Mouse (Mus musculus) limb, embryonic 13.5 days (tissue): ENCODE data around the gene Adcy6. TPM values are rescaled to one million over a fixed set of nuclear protein-coding genes. Genes with fewer than 3 reads are reported as not detected.

Experiments used
- ATAC-seq: fragments of 200-750 bp; cut with Nextera tagmentation; 2 replicates; pipeline ENCODE4 v1.8.0; 2017; ENCODE audit warnings: low read depth, moderate number of reproducible peaks, moderate TSS enrichment; ENCODE audit not compliant: low FRiP score
- H3K27ac ChIP-seq: fragments of 300-500 bp; sonication (generic); 2 replicates; pipeline ENCODE4 v1.5.1; 2015; ENCODE audit warnings: inconsistent platforms, mild to moderate bottlenecking, moderate library complexity
- H3K27me3 ChIP-seq: fragments of 300-500 bp; sonication (generic); 2 replicates; pipeline ENCODE4 v1.6.1; 2015; ENCODE audit warnings: mild to moderate bottlenecking, inconsistent platforms
- H3K36me3 ChIP-seq: fragments of 300-500 bp; sonication (generic); 2 replicates; pipeline ENCODE4 v1.6.1; 2015; ENCODE audit warnings: inconsistent platforms, mild to moderate bottlenecking, moderate library complexity
- H3K4me1 ChIP-seq: fragments of 300-500 bp; sonication (generic); 2 replicates; pipeline ENCODE4 v1.6.1; 2015; ENCODE audit warnings: inconsistent platforms
- H3K4me2 ChIP-seq: fragments of 300-500 bp; sonication (generic); replicated peaks from 2 replicates; pipeline ENCODE4 v1.6.1; 2015; ENCODE audit warnings: inconsistent platforms, mild to moderate bottlenecking, moderate library complexity
- H3K4me3 ChIP-seq: fragments of 300-500 bp; sonication (generic); 2 replicates; pipeline ENCODE4 v1.5.1; 2015; ENCODE audit warnings: moderate library complexity, mild to moderate bottlenecking, inconsistent platforms
- H3K9ac ChIP-seq: fragments of 300-500 bp; sonication (generic); 2 replicates; pipeline ENCODE4 v1.6.1; 2015; ENCODE audit warnings: mild to moderate bottlenecking, inconsistent platforms
- H3K9me3 ChIP-seq: fragments of 300-500 bp; sonication (generic); 2 replicates; pipeline ENCODE4 v1.6.1; 2016; ENCODE audit warnings: inconsistent platforms
- WGBS: fragments of 180-500 bp; shearing (Covaris S2); methylation state at CpG from one replicate; pipeline ENCODE4 v1.1.7; 2015; 5-methylcytosine and 5-hydroxymethylcytosine counted together
- polyA plus RNA-seq: library from polyadenylated mRNA; unstranded; fragments of >200 nt; fragmentation: Nextera tagmentation; extraction: Ambion mirVana; gene quantifications from 2 replicates; pipeline ENCODE4 v1.2.1, GENCODE M21; 2015

Adcy6 gene
- polyA plus RNA-seq, 1 experiment from 2014 or later: 17.1 TPM

DNA sequence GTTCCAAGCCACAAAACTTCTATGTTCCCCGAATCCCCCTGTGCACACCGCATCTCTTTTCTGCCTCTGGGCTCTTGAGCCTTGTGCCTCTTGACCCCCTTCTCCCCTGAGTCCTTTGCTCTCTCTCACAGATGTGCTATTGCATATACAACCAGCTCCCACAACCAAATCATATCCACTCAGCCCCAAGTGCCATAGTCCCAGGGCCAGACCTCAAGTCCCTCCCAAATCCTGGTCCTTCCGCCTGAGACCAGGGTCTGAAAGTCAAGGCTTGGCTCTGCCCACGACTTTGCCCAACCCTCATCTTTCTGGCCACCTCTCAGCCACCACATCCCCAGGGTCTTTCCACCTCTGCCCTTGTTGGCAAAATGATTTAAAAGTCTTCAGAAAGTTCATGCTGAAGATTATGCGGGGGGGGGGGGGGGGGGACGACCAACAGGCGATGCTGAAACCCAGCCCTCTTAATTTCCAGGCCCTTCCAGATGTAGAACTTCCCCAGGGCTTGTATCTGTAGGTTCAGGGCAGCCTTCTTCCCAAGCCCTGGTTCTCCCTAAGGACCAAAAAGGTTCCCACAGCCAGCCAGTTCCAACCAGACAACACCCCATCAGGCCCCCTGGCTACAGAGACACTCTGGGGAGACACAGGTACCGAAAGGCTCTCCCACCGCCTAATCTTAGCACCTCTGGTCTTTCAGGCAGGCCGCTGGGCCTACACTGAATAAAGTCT lies 1.7 kb downstream of the Adcy6 start:
- H3K4me3 ChIP-seq: peak overlapping the region; percentile 79
- no peaks in the 10 kb centered on the region for H3K27me3 ChIP-seq
- H3K4me1 ChIP-seq: peaks cover 36% of the 10 kb centered on the region
- 20% methylated on average over 8 of the region's 10 CpGs for WGBS
- peak overlapping the region; percentile 90 for H3K9ac ChIP-seq
- H3K27ac ChIP-seq: peak overlapping the region; percentile 93
- H3K9me3 ChIP-seq: no peaks in the 10 kb centered on the region
- peaks cover 27% of the 10 kb centered on the region for H3K36me3 ChIP-seq
- peak overlapping the region; percentile 87 for H3K4me2 ChIP-seq
- no peak for ATAC-seq

DNA sequence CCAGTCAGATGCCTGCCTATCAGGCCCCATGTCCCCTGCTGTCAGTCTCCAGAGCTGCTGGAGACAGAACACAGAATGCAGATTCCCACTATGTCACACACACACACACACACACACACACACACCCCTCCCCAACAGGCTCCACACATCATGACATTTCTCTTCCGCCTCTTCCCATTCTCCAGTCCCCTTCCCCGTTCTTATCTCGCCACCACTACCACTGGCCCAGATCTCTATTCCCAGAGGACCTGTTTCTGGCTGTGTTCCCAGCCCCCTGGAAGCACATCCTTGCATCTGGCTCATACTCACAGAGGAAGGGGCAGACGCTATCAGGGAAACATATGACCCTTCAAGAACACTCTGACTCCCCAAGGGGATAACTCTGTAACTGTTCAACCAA lies 2.3 kb downstream of the Adcy6 start:
- peaks cover 34% of the 10 kb centered on the region for H3K36me3 ChIP-seq
- H3K27ac ChIP-seq: peak overlapping the region; percentile 33; the same call in 1 of the 2 replicates
- H3K4me3 ChIP-seq: peak overlapping the region; percentile 79
- WGBS: 39% methylated on average over 4 of the region's 4 CpGs
- H3K9me3 ChIP-seq: no peaks in the 10 kb centered on the region
- peak overlapping the region; percentile 90 for H3K9ac ChIP-seq
- H3K27me3 ChIP-seq: no peaks in the 10 kb centered on the region
- peaks cover 43% of the 10 kb centered on the region for H3K4me1 ChIP-seq
- no peak for ATAC-seq
- H3K4me2 ChIP-seq: peak overlapping the region; percentile 87

DNA sequence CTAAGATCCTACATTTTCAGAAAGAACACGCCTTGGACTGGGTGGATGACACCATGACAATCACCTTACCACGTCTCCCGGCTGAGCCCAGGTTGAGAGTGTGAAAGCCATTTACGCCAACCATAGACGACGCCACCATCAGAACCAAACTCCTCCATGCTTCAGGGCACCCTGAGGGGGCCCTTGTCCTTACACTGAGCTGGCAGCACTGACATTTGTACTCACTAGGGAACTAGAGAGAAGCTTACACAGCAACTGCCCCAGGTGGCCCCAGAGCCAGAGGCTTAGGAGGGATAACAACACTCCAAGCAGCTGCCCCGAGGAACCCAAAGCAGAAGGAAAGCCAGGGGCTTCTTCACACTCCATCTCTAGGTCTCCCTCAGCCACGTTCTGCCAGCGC lies 3.1 kb downstream of the Adcy6 start:
- Histone ChIP-seq H3K4me1 (peaks cover 51% of the 10 kb centered on the region), H3K27me3 (no peaks in the 10 kb centered on the region), H3K36me3 (peaks cover 41% of the 10 kb centered on the region), H3K4me2 (peak overlapping the region; percentile 87), H3K9me3 (no peaks in the 10 kb centered on the region), H3K4me3 (0 out of 2 replicates have a peak overlapping the region, but pooled peaks have one; percentile 79), H3K9ac (peak overlapping the region; percentile 20; the same call in 1 of the 2 replicates), H3K27ac (no peak overlapping the region)
- 61% methylated on average over 9 of the region's 9 CpGs for WGBS
- ATAC-seq: no peak

DNA sequence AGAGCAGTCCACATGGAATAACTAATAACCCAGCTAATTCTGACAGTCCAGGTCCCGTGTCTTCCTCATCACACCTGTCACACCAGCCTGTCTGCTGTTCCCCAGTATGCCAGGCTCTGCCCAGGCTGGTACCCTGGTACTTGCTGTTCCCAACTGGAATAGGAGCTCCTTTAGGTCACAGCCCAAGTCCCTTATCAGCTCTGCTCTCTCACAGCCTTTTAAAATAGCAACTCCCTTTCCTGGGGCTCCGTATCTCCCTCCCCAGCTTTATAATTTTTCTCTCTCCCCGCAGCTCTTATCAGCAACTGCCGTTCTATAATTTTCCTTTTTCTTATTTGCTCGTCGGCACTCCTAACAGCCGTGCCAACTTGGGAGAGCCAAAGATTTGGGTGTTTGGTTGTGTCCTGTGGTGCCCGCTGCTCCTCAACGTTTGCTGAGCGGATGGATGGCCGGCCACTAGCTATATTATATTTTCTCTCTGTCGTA lies 3.8 kb downstream of the Adcy6 start:
- Histone ChIP-seq H3K4me3 (no peak overlapping the region), H3K4me2 (no peak overlapping the region), H3K27ac (no peak overlapping the region; the same call in 1 of the 2 replicates), H3K9me3 (no peaks in the 10 kb centered on the region), H3K9ac (no peak overlapping the region), H3K4me1 (peaks cover 57% of the 10 kb centered on the region), H3K27me3 (no peaks in the 10 kb centered on the region), H3K36me3 (peaks cover 48% of the 10 kb centered on the region)
- WGBS: 93% methylated on average over 12 of the region's 12 CpGs
- no peak for ATAC-seq

DNA sequence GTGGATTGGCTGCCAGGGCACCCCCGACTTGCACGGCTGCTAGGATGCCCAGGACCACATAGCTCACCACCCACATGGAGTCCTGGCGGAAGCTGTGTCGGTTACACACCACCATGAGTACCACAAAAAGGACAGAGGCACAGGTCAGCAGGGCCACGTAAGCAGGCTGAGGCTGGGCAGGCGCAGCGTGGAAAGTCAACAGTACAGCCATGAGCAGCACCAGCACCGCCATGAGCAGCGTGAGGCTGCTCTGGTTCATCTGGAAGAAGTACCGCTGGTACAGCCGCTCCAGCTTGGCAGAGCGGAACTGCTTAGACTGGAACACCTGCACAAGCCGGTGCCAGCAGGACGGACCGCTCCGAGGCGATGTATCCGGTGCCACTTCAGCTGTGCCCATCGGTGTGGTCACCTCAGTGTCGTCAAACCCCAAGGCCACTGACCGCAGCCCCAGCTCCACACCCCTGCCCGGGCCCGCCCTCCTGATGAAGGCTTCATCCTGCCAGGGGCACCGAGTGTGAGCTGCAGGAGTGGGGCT lies 5.8 kb downstream of the Adcy6 start:
- H3K9ac ChIP-seq: peak overlapping the region; percentile 56; the same call in 1 of the 2 replicates
- ATAC-seq: no peak

DNA sequence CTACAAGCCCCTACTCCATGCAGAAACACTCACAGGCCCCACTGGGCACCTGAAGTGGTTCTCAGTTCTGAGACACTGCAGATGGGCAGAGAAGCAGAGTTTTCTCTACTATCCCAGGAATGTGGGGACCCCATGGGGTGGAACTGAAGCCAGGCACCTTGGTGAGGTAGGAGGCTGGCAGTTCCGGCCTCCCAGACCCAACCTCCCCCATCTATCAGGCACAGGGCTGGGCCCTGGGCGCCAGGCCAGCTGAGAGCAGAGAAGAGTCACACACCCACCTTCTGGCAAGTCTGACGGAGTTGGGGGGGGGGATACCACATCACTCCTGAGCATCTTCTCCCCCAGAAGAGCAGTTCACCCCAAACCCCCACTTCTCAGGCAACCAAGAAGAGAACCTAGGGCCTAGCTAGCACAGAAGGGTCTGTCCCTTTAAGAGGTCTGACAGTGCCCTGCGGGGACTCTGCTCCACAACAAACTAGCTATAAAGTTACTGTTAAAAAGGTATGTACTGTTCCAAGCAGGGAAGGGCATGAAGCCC lies 6.9 kb downstream of the Adcy6 start:
- peaks cover 51% of the 10 kb centered on the region for H3K4me1 ChIP-seq
- H3K9ac ChIP-seq: peak overlapping the region; percentile 56
- H3K4me3 ChIP-seq: peak overlapping the region; percentile 17
- no peak for ATAC-seq
- H3K4me2 ChIP-seq: peak overlapping the region; percentile 46
- H3K27ac ChIP-seq: peak overlapping the region; percentile 48; the same call in 1 of the 2 replicates
- 47% methylated on average over 4 of the region's 4 CpGs for WGBS
- peaks cover 79% of the 10 kb centered on the region for H3K36me3 ChIP-seq
- H3K27me3 ChIP-seq: no peaks in the 10 kb centered on the region
- no peaks in the 10 kb centered on the region for H3K9me3 ChIP-seq

More for the DNA sequence above, 5.8 kb downstream of the Adcy6 start:
- H3K27ac ChIP-seq: no peak overlapping the region
- 94% methylated on average over 24 of the region's 24 CpGs for WGBS
- no peaks in the 10 kb centered on the region for H3K27me3 ChIP-seq
- no peak overlapping the region for H3K4me3 ChIP-seq
- H3K9me3 ChIP-seq: no peaks in the 10 kb centered on the region
- H3K4me1 ChIP-seq: peaks cover 57% of the 10 kb centered on the region
- H3K36me3 ChIP-seq: peaks cover 68% of the 10 kb centered on the region
- H3K4me2 ChIP-seq: no peak overlapping the region

DNA sequence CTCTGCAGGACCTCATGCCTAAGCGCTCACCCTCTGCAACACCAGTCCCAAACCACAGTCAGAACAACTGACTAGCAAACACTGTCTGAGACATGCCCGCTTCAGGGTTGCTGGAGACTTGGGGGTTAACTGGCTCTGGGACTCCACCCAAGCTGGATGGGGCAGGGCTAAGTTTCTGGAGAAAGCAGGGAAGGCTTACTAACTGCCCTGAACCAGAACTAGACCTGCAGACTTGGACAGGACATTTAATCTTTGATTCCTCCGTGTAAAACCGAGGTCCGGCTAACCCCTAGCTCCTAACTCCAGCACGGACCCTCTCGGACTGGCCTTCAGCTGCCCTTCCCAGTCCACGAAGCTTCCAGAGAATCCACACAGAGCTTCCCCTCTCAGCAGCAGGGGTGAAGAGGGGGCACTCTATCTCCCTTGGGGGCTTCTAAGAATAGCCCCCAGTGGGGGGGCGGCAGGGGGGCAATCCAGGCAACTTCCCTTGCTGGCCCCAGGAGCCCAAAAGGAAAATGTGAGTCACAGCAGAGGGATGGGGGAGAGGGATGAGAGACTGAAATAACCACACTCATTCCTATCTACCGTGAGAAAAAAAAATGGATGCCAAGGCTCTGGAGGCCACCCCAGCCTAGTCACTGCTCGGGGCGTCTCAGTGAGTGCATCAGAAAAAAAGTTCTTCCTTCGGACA lies 7.5 kb downstream of the Adcy6 start:
- Histone ChIP-seq H3K9ac (peak overlapping the region; percentile 56), H3K4me1 (peaks cover 45% of the 10 kb centered on the region), H3K4me2 (peak overlapping the region; percentile 46), H3K27ac (peak overlapping the region; percentile 63; the same call in 1 of the 2 replicates), H3K27me3 (no peaks in the 10 kb centered on the region), H3K9me3 (no peaks in the 10 kb centered on the region), H3K4me3 (peak overlapping the region; percentile 17), H3K36me3 (peaks cover 85% of the 10 kb centered on the region)
- 64% methylated on average over 13 of the region's 13 CpGs for WGBS
- no peak for ATAC-seq

DNA sequence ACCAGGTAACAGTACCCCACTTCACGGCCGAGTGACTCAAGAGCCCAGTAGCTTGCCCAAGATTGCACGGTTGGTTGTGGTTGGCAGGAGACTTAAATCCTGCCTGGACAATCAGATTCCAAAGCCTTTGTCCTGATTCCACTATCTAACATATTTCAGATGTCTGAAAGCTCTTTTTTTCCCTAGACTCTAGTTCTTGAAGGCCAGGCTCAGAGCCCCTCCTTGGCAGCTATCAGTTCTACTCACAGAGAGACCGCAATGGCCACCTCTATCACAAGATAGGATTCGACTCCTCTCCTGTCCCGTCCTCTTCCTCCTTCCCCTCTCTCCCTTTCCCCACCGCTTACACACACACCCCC lies 8.1 kb downstream of the Adcy6 start:
- Histone ChIP-seq H3K36me3 (peaks cover 91% of the 10 kb centered on the region), H3K9me3 (no peaks in the 10 kb centered on the region), H3K27me3 (no peaks in the 10 kb centered on the region), H3K4me3 (0 out of 2 replicates have a peak overlapping the region, but pooled peaks have one; percentile 17), H3K4me2 (peak overlapping the region; percentile 46), H3K27ac (peak overlapping the region; percentile 63; the same call in 1 of the 2 replicates), H3K9ac (peak overlapping the region; percentile 56), H3K4me1 (peaks cover 40% of the 10 kb centered on the region)
- ATAC-seq: no peak
- 75% methylated on average over 7 of the region's 7 CpGs for WGBS

DNA sequence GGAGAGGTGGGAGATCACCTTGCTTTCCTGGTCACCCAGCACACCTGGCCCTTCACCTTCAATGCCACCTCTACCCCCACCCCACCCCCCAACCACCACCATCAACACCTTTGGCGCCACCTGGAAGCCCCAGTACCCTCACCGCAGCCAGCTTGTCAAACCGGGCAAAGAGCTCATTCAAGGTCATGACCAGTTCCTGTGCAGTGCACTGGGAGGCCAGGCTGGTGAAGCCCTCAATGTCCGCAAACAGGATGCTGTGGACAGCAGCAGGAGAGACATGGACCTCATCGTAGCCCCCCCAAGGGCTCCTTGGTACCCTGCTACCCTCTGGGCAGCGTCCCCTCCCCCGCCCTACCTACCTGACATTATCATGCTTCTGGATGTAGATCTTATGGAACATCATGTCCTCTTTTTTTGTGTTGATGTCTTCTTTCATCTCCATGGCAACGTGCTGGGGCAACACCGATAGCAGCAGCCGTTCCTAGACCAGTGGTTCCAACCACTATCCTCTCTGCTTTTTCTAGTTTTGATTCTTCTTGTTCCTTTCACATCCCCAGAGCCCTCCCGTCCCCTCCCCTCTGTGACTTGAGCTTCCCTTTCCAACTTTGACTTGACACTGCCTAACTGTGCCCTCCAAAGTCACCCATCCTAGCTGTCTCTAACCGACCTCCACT lies 9.7 kb downstream of the Adcy6 start:
- no peaks in the 10 kb centered on the region for H3K9me3 ChIP-seq
- H3K4me3 ChIP-seq: no peak overlapping the region
- no peak overlapping the region for H3K4me2 ChIP-seq
- H3K36me3 ChIP-seq: peaks cover 99% of the 10 kb centered on the region
- H3K9ac ChIP-seq: no peak overlapping the region
- H3K27me3 ChIP-seq: no peaks in the 10 kb centered on the region
- peaks cover 34% of the 10 kb centered on the region for H3K4me1 ChIP-seq
- 89% methylated on average over 12 of the region's 12 CpGs for WGBS
- ATAC-seq: no peak
- no peak overlapping the region for H3K27ac ChIP-seq

DNA sequence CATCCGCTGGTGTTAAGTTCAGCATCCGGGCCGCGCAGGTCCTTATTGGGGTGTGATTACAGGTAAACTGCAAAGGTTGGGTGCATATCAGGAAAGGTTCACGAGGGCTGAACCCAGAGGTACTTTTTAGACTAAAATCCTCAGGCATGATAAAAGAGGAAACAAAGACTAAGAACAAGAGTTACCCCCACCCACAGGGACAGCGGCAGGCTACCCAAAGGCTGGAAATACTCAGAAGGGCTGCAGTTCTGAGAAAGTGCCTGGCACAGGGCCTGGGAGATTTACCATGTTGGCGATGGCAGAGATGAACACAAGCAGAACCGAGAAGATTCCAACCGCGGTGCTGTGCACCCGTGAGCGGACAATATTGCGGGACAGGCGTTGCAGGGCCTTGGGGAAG lies 13.3 kb downstream of the Adcy6 start:
- no peak overlapping the region for H3K9ac ChIP-seq

DNA sequence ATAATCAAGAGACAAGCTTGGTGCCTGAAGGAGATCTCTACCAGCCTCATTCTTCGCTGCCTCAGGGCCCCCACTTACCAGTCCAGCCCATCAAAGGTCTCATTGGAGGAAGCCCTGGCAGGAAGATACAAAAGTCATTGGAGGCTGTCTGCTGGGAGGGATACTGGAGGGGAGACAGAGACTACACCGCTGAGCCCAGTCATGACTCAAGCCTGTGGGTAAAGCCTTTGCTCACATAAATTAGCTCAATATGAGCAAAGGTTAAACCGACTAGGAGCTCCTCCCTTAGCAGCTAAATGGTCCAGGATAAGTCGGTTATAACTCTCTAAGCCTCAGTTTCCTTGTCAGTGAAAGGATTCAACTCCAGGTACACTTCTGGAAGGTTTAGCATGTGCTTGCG lies 14.8 kb downstream of the Adcy6 start:
- ATAC-seq: no peak
- WGBS: 91% methylated on average over 5 of the region's 5 CpGs
- H3K36me3 ChIP-seq: peaks cover 100% of the 10 kb centered on the region
- H3K9ac ChIP-seq: no peak overlapping the region
- no peaks in the 10 kb centered on the region for H3K4me1 ChIP-seq
- H3K27ac ChIP-seq: no peak overlapping the region
- no peak overlapping the region for H3K4me3 ChIP-seq
- no peak overlapping the region for H3K4me2 ChIP-seq
- no peaks in the 10 kb centered on the region for H3K27me3 ChIP-seq
- H3K9me3 ChIP-seq: no peaks in the 10 kb centered on the region

More for the DNA sequence above, 13.3 kb downstream of the Adcy6 start:
- Histone ChIP-seq H3K4me1 (peaks cover 4% of the 10 kb centered on the region; the same call in 1 of the 2 replicates), H3K27me3 (no peaks in the 10 kb centered on the region), H3K27ac (no peak overlapping the region), H3K4me3 (no peak overlapping the region), H3K9me3 (no peaks in the 10 kb centered on the region), H3K36me3 (peaks cover 100% of the 10 kb centered on the region), H3K4me2 (no peak overlapping the region)
- 97% methylated on average over 14 of the region's 14 CpGs for WGBS
- no peak for ATAC-seq
